Mouse (Mus musculus) cortical plate, adult 2 months (tissue): ENCODE data around the gene Ap1s1. TPM values are rescaled to one million over a fixed set of nuclear protein-coding genes. Genes with fewer than 3 reads are reported as not detected.
A peak's percentile ranks its signal among the peaks of the same experiment; 100 is the strongest.

ENCODE experiments used
- H3K27ac ChIP-seq: fragments of 200-500 bp; 2 replicates; pipeline ENCODE4 v1.5.1; 2012; ENCODE audit warnings: low read length, control low read depth, inconsistent platforms; ENCODE audit not compliant: insufficient read depth
- H3K4me1 ChIP-seq: fragments of 200-500 bp; 2 replicates; pipeline ENCODE4 v1.6.1; 2011; ENCODE audit warnings: low read length; ENCODE audit not compliant: control insufficient read depth, insufficient read depth
- H3K4me3 ChIP-seq: fragments of 200-500 bp; 2 replicates; pipeline ENCODE4 v1.5.1; 2011; ENCODE audit warnings: mild to moderate bottlenecking, low read length, control low read depth; ENCODE audit not compliant: insufficient read depth
- CTCF ChIP-seq: fragments of 200-500 bp; IDR thresholded peaks from 2 replicates; pipeline ENCODE4 v1.5.1; 2011; ENCODE audit warnings: mild to moderate bottlenecking, control low read depth, low read length; ENCODE audit not compliant: insufficient read depth; ENCODE audit errors: extremely low read depth
- POLR2A ChIP-seq: fragments of 200-500 bp; IDR thresholded peaks from 2 replicates; pipeline ENCODE4 v1.6.1; 2011; ENCODE audit warnings: mild to moderate bottlenecking, low read length, control low read depth; ENCODE audit not compliant: insufficient read depth; ENCODE audit errors: extremely low read depth
- polyA plus RNA-seq: library from polyadenylated mRNA; depleted of rRNA; stranded (reverse); fragments of >200 nt; gene quantifications from 2 replicates; pipeline ENCODE4 v1.2.3, GENCODE M21; 2012; rRNA removed

Gene Ap1s1
- polyA plus RNA-seq, result 311 and 334 TPM in 2 replicates

DNA sequence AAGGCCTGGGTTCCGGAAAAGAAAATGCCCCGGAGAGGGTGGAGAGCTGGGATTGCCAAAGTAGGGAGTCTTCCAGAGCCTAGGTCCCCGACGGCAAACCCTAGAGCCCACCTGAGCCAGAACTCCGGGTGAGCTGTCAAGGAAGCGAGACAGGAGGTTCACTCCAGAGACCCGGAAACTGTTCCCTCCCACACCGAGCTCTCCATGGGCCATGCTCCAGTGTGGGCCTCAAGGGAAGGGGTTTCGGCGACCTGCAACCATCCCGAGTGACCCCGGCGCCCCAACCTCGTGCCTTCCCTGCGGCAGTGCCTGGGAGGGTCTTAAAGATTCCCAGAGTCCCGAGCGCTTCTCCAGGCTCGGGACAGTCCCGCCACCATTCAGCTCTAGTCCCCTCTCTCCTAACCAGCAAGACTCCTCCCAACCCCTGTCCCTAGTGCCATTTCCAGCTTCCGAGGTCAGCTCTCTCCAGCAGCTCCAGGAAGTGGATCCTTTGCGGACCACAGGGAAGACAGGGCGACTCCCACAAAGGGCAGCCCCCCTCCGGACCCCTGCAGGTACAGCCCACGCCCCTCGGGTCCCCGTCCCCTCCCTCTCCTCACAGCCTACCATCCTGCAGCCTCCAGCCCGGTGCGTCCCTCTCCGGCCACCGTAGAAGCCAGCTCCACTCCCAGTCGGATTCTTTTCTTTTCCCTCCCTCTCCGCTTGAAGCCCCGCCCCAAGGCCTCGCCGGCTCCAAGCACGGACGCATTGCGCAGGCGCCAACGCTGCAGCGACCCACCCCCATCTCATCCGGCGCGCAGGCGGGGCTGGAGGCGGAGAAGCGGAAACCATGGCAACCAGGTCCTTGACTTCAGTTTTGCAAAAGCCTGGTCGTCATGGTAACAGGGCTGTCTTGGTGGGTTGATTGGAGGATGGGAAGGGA lies at the start of gene Ap1s1:
Gene Ap1s1 (minus strand): TSS at position 734 of the 922 bp plus-strand sequence.
- H3K27ac ChIP-seq, result peak within 1 kb of the TSS; percentile 30
- TF ChIP-seq CTCF, result no peak
- TF ChIP-seq POLR2A, result peak; percentile 64
- peaks cover 3% of the 10 kb centered on the region for H3K4me1 ChIP-seq
- peak within 1 kb of the TSS; percentile 76 for H3K4me3 ChIP-seq

DNA sequence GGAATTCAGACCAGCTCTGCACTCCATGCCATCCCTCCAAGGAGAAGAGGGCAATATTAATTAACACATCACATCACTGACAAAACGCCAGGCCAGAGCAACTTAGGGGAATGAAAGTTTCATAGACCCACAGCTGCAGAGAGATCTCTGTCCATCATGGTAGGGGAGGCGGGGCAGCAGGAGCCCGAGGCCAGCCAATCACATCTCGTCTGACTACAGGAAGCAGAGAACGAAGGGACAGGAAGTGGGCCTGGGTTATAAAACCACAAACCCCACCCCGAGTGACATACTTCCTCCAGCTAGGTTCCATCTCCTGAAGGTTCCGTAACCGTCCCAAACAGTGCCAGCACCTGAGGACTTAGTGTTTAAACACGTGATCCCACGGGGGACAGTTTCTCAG lies 49.2 kb upstream of the Ap1s1 start:
- Histone ChIP-seq H3K4me1 (0 out of 2 replicates have a peak, but pooled peaks cover 2% of the 10 kb centered on the region), H3K27ac (no peak overlapping the region), H3K4me3 (no peak overlapping the region)
- TF ChIP-seq POLR2A (no peak), CTCF (no peak)

DNA sequence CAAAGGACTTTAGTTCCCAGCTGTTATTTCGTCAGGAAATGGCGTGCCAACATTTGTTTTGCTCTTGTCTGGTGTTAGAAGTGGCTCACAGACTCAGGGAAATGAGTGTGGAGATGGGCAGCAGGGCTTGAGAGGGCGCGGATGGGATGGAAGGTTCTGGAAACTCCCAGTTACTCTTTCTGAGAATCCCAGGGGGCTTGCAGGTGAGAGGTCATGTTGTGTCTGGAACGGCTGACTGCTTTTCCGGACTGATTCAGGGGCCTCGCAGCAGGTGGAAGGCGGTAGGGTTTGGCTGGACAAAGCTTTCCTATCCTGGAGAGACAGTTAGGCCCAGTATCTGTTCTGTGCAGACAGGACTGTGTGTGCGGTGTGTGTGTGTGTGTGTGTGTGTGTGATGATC lies 47.8 kb upstream of the Ap1s1 start:
- Histone ChIP-seq H3K4me1 (0 out of 2 replicates have a peak, but pooled peaks cover 2% of the 10 kb centered on the region), H3K4me3 (no peak overlapping the region), H3K27ac (no peak overlapping the region)
- TF ChIP-seq POLR2A, result no peak
- no peak for TF ChIP-seq CTCF

DNA sequence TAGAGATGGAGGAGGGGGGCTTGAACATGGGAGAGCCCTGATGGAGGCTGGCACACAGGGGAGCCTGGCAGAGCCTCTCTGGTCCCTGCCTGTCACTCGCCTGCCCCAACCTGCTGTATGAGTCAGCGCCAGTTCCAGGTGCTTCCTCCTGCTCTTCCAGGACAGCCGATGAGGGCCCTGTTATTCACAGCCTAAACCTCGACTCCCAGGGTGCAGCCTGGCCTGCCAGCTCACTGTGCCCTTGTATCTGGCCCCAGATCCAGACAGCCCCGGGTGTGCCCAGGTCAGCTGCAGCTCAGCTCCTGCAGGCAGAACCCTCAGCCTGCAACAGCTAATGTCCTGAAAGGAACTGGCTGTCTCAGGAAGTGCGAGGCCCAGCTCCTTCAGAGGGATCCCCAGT lies 45.6 kb upstream of the Ap1s1 start:
- TF ChIP-seq CTCF (no peak), POLR2A (no peak)
- Histone ChIP-seq H3K4me3 (no peak overlapping the region), H3K4me1 (0 out of 2 replicates have a peak, but pooled peaks cover 2% of the 10 kb centered on the region), H3K27ac (no peak overlapping the region)

DNA sequence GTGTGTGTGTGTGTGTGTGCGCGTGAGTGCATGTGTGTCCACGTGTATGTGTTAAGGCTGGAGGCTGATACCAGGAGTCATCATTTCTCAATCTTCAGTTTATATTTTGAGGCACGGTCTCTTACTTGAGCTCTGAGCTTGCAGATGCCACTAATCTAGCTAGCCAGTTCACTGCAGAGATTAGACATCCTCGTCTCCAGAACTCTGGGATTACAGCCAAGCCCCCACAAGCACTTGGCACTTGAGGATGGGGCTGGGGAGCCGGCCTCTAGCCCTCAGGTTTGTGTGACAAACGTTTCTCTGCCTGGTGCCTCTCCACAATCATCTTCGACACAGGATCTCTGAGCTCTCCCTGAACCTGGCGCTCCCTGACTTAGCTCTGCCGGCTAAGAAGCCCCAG lies 44.9 kb upstream of the Ap1s1 start:
- 0 out of 2 replicates have a peak, but pooled peaks cover 2% of the 10 kb centered on the region for H3K4me1 ChIP-seq
- H3K27ac ChIP-seq, result no peak overlapping the region
- TF ChIP-seq POLR2A (no peak), CTCF (no peak)
- no peak overlapping the region for H3K4me3 ChIP-seq

DNA sequence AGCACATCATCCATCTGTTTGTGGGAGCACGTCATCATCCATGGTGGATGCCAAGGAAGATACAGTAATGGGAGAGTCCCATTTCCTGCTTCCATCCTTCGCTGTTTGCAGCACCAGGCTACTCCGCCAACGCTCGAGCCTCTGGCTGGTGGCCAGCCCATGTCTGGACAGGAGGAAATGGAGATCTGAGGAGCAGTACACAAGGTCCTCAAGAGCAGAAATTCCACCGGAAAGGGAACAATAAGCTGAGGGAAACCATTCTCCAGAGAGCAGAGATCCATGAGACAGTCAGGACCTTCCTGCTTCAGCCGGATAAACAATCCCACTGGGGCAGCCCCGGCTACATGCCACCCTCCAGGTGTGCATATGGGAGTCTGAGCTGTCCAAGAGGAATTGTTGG lies 41.5 kb upstream of the Ap1s1 start:
- TF ChIP-seq POLR2A (no peak), CTCF (no peak)
- H3K27ac ChIP-seq, result no peak overlapping the region
- H3K4me1 ChIP-seq, result no peaks in the 10 kb centered on the region
- H3K4me3 ChIP-seq, result no peak overlapping the region

DNA sequence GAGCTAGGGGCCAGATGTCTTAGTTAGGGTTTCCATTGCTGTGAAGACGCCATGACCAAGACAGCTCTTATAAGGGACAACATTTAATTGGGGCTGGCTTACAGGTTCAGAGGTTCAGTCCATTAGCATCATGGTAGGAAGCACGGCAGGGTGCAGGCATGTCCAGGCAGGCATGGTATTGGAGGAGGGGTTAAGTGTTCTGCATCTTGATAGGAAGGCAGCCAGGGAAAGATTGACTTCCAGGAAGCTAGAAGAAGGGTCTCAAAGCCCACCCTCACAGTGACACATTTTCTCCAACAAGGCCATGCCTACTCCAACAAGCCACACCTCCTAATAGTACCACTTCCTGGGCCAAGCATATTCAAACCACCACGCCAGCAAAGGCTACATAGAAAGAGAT lies 39.8 kb upstream of the Ap1s1 start:
- H3K4me1 ChIP-seq, result no peaks in the 10 kb centered on the region

DNA sequence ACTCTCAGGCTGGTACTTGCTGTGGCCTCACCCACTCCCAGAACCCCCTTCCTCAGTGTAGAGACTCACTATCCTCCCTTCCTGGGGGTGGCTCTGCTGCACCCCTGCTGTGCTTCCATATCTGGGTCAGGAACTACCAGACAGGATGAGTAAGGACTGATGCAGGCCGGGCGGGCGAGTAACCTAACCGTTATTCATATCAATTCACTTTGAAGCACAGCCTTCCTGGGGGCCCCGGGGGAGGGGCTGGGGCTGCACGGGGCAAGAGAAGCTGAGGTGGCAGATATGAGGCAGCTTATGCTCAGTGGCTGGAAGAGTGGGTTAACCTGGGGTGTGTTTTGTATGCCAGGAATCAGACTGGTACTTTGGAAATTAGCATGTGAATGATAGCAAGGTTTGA lies 39.1 kb upstream of the Ap1s1 start:
- H3K4me3 ChIP-seq, result no peak overlapping the region
- TF ChIP-seq CTCF (no peak), POLR2A (no peak)
- H3K27ac ChIP-seq, result no peak overlapping the region
- no peaks in the 10 kb centered on the region for H3K4me1 ChIP-seq

More for the DNA sequence above, 39.8 kb upstream of the Ap1s1 start:
- no peak for TF ChIP-seq CTCF
- TF ChIP-seq POLR2A, result no peak
- H3K4me3 ChIP-seq, result no peak overlapping the region
- no peak overlapping the region for H3K27ac ChIP-seq

DNA sequence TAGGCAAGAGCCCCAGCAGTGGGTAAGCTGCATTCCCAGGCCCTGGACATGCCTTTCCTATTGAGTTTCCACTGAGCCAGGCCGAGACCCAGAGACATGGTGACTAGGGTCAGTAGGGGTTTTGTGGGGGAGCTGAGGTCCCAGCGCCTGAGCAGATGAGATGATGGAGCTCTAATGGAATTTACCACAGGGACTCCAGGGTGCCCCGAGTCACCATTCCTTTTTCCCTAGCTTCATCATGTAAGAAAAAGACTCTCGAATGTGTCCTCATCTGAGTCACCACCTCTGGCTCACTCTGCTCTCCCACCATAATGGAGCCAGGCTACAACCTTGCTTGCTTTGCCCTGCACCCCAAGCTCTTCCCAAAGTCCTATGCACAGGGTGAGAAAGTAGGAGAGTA lies 37.1 kb upstream of the Ap1s1 start:
- no peak overlapping the region for H3K4me3 ChIP-seq
- no peak overlapping the region for H3K27ac ChIP-seq
- no peak for TF ChIP-seq CTCF
- TF ChIP-seq POLR2A, result no peak
- H3K4me1 ChIP-seq, result no peaks in the 10 kb centered on the region

DNA sequence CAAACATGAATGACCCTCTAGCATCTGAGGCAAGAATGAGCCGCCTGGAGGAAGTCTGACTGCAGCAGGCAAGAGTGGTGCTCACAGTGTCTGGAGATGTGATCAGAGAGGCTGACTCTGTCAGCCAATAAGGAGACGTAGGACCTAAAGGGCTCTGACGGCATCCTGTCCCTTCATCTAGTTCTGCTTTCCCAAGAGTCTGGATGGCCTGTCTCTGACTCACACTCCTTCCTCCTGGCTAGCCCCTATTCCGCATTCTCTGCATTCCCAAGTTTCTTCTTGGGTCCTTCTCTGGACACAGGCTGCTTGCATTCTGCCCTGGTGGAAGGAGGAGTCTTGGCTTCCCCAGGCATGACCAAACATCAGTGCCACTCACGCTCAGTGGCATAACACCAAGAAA lies 33.9 kb upstream of the Ap1s1 start:
- no peak overlapping the region for H3K4me3 ChIP-seq
- H3K27ac ChIP-seq, result no peak overlapping the region; the same call in 1 of the 2 replicates
- TF ChIP-seq CTCF (no peak), POLR2A (no peak)
- H3K4me1 ChIP-seq, result peaks cover 3% of the 10 kb centered on the region; the same call in 1 of the 2 replicates
